Mouse (Mus musculus) left cerebral cortex, adult 2 months (tissue): ENCODE results near the gene Asxl2. TPM values are rescaled to one million over a fixed set of nuclear protein-coding genes. Genes with fewer than 3 reads are reported as not detected.

ENCODE experiments used
- DNase-seq, 2 experiments: peaks; one replicate each; pipeline ENCODE4 v3.0.0; 2021 to 2022; ENCODE audit warnings: low spot score in 2 of 2, mixed read lengths in 1 of 2; ENCODE audit errors: extremely low spot score in 1 of 2
- H3K27ac ChIP-seq: fragments of 200-600 bp; 2 replicates; pipeline ENCODE4 v1.8.1; 2022
- H3K4me3 ChIP-seq: fragments of 200-600 bp; 2 replicates; pipeline ENCODE4 v1.8.1; 2022
- CTCF ChIP-seq: fragments of 200-600 bp; IDR thresholded peaks from 2 replicates; pipeline ENCODE4 v1.8.1; 2022; ENCODE audit warnings: antibody characterized with exemption, mild to moderate bottlenecking, moderate library complexity
- intact Hi-C: fragments of 180-260 bp; cut with DNase I; formaldehyde crosslinking; loops from one replicate; pipeline ENCODE4 v1.15.1; 2025
- long read RNA-seq, 2 experiments: library from polyadenylated mRNA; stranded (forward); transcript quantifications; one replicate each; pipeline ENCODE4 v2.0.0; 2021; ENCODE audit warnings: borderline mapping rate in 2 of 2
- total RNA-seq, 2 experiments: library from RNA; stranded (reverse); gene quantifications; 2 replicates each; pipeline ENCODE4 v1.2.3; 2021

Asxl2 gene
- total RNA-seq, result 10 to 100 TPM; 31.3 to 33.3 TPM
- long read RNA-seq, experiment 1, partial matches to known transcripts, result 0 of 6 reads
- long read RNA-seq, experiment 1, other reads (novel, unspliced or antisense), result 6 of 6 reads
- long read RNA-seq, experiment 2, partial matches to known transcripts, result 0 of 1 reads
- long read RNA-seq, experiment 2, other reads (novel, unspliced or antisense), result 1 of 1 reads

DNA sequence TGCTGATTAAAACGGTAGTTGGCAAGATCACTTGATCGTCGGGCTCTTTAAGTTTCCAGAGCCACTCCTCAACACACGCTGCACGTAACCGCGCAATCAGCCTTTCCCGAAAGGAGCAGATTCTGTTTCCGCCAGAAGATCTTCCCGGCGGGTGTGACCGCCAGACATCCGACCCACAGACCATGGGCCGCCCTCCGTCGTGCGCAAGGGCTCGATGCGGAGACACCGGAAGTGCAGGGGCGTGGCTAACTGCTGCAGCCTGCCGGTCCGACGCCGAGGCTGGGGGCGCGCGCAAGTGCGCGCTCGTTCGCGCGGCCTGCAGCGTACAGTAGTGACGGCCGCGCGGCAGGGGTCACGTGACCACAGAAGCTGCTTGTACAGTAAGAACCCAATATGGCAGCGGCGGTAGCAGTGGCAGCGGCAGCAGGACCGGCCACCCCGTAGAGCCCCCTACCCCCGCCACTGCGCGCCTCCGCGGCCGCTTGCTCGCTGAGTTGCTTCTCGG is at the start of gene Asxl2:
Asxl2 (plus strand) TSS at position 328 of the 505 bp plus-strand sequence.
- no peak for TF ChIP-seq CTCF
- peak within 1 kb of the TSS; percentile 91 for H3K27ac ChIP-seq
- peak within 1 kb of the TSS; percentile 99 for H3K4me3 ChIP-seq
- intact Hi-C loops, result loop anchor here (2.0 to 5.0 kb wide), 5 partner anchors 62 to 806 kb away; partner anchors contain the start of genes Cenpo, Dtnb, Kif3c and Ptrhd1
- DNase-seq, result peak; percentile 98 to 100

DNA sequence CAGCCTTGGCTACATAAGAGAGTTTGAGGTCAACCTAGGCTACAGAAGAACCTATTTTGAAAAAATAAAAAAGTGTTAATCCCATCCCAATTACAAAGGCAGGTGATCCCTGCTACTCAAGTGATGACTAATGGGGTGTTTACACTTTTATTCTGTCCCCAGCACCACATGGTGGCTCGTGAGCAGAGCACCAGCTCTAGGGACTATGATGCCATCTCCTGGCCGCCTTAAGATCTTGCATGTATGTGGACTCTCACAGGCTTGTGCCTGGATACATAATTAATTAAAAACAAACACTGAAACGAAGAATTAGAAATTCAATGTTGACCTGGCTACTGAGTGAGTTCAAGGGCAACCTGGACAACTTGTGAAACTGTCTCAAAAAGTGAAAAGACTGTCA is 49.5 kb upstream of the Asxl2 start:
- no peak for DNase-seq
- Histone ChIP-seq H3K27ac (no peak overlapping the region), H3K4me3 (no peak overlapping the region)
- intact Hi-C loops, result no loop called here
- TF ChIP-seq CTCF, result peak; percentile 39

- intact Hi-C loops, result no loop called here
- no peak for TF ChIP-seq CTCF
- Histone ChIP-seq H3K27ac (no peak overlapping the region), H3K4me3 (no peak overlapping the region)
- DNase-seq, result no peak
These were observed 48.9 kb upstream of the Asxl2 start for GRCm38 (mm10) chr12:3377755-3378154.

GRCm38 (mm10) chr12:3384860-3385259 is 41.8 kb upstream of the Asxl2 start:
- H3K4me3 ChIP-seq, result no peak overlapping the region
- DNase-seq, result no peak
- peak overlapping the region; percentile 82 for H3K27ac ChIP-seq
- intact Hi-C loops, result no loop called here
- no peak for TF ChIP-seq CTCF

GRCm38 (mm10) chr12:3385271-3385670 is 41.4 kb upstream of the Asxl2 start:
- DNase-seq, result no peak
- Histone ChIP-seq H3K27ac (peak overlapping the region; percentile 82), H3K4me3 (no peak overlapping the region)
- intact Hi-C loops, result no loop called here
- TF ChIP-seq CTCF, result no peak; the same call in 1 of the 2 replicates

DNA sequence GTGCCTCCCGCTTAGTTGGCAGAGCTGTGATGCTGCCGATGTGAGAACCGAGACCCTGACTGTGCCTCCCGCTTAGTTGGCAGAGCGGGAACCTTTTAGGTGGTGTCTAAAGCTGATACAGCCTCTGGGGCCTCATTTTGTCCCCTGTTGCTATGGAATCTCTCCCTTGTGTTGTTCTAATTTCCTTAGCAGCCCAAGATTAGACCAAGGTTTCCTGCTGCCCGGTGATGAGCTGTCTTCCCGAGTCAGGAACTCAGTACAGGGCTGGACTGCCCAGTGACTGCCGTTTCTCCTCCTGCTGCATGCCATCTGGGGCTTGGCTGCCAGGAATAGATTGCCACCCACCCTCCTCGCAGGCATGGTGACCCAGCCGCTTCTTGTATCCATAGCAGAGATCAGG is 40.7 kb upstream of the Asxl2 start:
- DNase-seq, result no peak
- Histone ChIP-seq H3K27ac (peak overlapping the region; percentile 82), H3K4me3 (no peak overlapping the region)
- no peak for TF ChIP-seq CTCF
- intact Hi-C loops, result no loop called here

DNA sequence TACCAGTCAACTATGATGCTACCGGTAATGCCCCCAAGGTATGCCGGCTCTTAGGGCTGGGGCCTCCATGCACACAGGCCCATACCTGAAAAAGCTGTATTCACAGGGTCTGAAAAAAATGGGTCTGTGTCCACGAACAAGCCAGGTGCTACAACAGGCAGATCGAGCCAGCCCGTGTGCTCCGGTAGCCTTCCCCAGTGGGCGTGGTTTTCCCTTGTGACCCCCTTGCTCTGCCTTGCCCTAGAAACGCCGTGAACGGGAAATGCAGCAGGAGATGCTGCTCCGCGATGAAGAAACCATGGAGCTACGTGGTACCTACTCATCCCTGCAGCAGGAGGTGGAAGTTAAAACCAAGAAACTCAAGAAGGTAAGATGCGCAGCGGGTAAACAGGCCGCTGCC is 38.8 kb upstream of the Asxl2 start:
- no peak overlapping the region for H3K27ac ChIP-seq
- no peak overlapping the region for H3K4me3 ChIP-seq
- intact Hi-C loops, result no loop called here
- no peak for DNase-seq
- TF ChIP-seq CTCF, result no peak

GRCm38 (mm10) chr12:3389394-3389793 is 37.3 kb upstream of the Asxl2 start:
- no peak for DNase-seq
- intact Hi-C loops, result no loop called here

GRCm38 (mm10) chr12:3390071-3390470 is 36.6 kb upstream of the Asxl2 start:
- intact Hi-C loops, result loop anchor here (2.0 kb wide), 2 partner anchors 23 to 153 kb away; no protein-coding TSS in a partner anchor
- no peak for TF ChIP-seq CTCF
- H3K27ac ChIP-seq, result no peak overlapping the region
- no peak overlapping the region for H3K4me3 ChIP-seq
- DNase-seq, result no peak

More at GRCm38 (mm10) chr12:3389394-3389793, 37.3 kb upstream of the Asxl2 start:
- TF ChIP-seq CTCF, result no peak
- Histone ChIP-seq H3K27ac (no peak overlapping the region; the same call in 1 of the 2 replicates), H3K4me3 (no peak overlapping the region)

DNA sequence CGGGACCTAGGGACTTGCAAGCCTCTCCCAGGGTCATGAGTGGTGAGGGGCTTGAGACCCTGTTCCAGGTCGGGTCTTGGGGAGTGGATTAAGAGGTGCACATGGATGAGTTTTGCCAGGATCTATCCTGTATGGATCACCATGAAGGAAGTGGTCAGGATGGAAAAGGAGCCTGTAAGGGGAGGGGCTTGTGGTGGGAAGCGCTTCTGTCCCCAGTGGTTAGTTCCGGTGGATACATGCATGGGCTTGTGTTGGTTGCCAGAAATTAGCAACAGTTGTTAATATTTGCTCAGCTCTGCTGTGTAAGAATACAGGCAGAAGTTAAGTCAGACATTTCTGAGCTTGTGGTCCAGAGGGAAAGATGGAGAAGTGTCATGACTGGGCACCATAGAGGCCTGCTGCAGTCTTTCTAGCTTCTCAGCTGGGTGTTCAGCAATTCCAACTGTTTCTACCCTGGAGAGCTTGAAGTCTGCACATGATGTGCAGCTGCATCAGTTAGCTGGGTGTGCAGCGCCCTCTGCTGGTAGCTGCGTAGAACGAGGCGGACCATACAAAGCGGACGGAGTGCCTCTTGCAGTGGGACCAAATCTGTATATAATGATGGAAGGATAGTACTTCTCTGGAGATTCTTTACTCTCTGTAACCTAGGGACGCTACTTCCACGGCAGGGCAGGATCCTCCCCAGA is 35.9 kb upstream of the Asxl2 start:
- intact Hi-C loops, result loop anchor here (2.0 kb wide), 2 partner anchors 24 to 154 kb away; no protein-coding TSS in a partner anchor
- peak; percentile 82 to 86 for DNase-seq
- Histone ChIP-seq H3K4me3 (no peak overlapping the region), H3K27ac (no peak overlapping the region)
- TF ChIP-seq CTCF, result peak; percentile 98

DNA sequence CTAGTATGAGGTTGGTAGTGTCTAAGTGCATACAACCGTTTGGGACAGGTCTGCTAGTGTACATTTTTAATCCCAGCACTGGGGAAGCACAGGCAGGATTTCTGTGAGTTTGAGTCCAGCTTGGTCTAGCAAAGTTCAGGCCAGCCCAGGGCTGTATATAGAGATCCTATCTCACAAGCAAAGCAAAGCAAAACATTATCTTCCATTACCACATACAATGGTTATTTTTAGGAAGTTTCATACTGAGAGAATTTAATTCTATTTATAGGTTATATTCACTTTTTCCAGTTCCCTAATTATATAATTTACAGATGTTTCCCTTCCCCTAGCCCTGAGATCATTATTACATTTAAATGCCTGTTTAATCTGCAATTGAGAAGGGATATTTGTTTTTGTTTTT is 35.4 kb upstream of the Asxl2 start:
- DNase-seq, result no peak
- TF ChIP-seq CTCF, result no peak
- intact Hi-C loops, result loop anchor here (2.0 kb wide), 2 partner anchors 24 to 154 kb away; no protein-coding TSS in a partner anchor
- H3K27ac ChIP-seq, result no peak overlapping the region
- no peak overlapping the region for H3K4me3 ChIP-seq

DNA sequence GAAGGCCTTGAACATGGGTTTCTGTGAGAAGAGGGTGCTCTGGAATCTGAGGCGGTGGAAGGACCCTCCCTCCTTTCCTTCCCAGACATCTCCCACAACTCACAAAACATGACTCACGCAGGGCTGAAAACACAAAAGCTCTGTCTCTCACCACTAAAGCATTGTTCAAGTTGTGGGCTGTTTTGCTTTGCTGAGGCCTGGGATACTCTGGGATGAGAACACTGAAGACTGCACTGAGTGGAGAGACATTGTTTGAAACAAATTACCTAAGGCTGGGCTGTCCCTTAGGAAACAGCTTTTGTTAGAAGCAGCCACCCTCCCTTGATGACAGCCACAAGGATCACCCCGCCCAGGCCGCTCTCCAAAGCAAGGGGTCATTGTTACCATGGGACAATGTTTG is 33.5 kb upstream of the Asxl2 start:
- Histone ChIP-seq H3K4me3 (no peak overlapping the region), H3K27ac (no peak overlapping the region; the same call in 1 of the 2 replicates)
- intact Hi-C loops, result no loop called here
- DNase-seq, result no peak
- no peak for TF ChIP-seq CTCF
